In genomic region chr5:64681161-64681560, GRCm38 (mm10) we compare ENCODE assay signal across 23 mouse cellular contexts.
DNase-seq lines count a peak whose midpoint lies in the region; TF ChIP-seq lines count a peak whose summit lies in the region.
"Had no signal": no experiment of that assay in that cellular context is flagged by ENCODE, and none has a peak within 500 bp of the region (broad histone marks: within the 10 kb centered on the region; RNA-seq: fewer than 3 reads in every experiment).

No protein-coding gene starts in this region.

- H3K4me1 ChIP-seq in heart, adult 2 months (ENCODE audit: control insufficient read depth, insufficient read depth, low read length): peaks cover 8% of the 10 kb centered on the region
- peaks cover 5% of the 10 kb centered on the region; the same call in 1 of the 2 replicates for H3K4me1 ChIP-seq in limb, embryonic 10.5 days
- H3K4me1 ChIP-seq: forebrain, embryonic 13.5 days had no signal

- H3K9me3 ChIP-seq in limb, embryonic 10.5 days (replicated peaks): no peaks in the 10 kb centered on the region
- H3K9me3 ChIP-seq: forebrain, embryonic 10.5 days; forebrain, embryonic 13.5 days; heart, embryonic 12.5 days; heart, embryonic 15.5 days had no signal

- no peak overlapping the region for H3K9ac ChIP-seq in heart, adult 2 months (ENCODE audit: low read depth, low read length)
- H3K9ac ChIP-seq: forebrain, embryonic 13.5 days; heart, embryonic 12.5 days; heart, embryonic 15.5 days; hindbrain, embryonic 14.5 days had no signal

- no peaks in the 10 kb centered on the region for H3K27me3 ChIP-seq in heart, adult 2 months (ENCODE audit: control insufficient read depth, insufficient read depth, low read length)
- no peaks in the 10 kb centered on the region for H3K27me3 ChIP-seq in limb, embryonic 10.5 days (ENCODE audit: low read depth, poor library complexity, severe bottlenecking)
- H3K27me3 ChIP-seq: forebrain, embryonic 13.5 days; heart, embryonic 12.5 days; heart, embryonic 15.5 days had no signal

- no peak for TF ChIP-seq CTCF in heart, adult 2 months (IDR thresholded peaks at IDR 0.05)

- no peaks in the 10 kb centered on the region for H3K79me2 ChIP-seq in heart, adult 2 months (replicated peaks; ENCODE audit: control insufficient read depth, insufficient read depth, low read length)

- no peak for TF ChIP-seq EP300 in heart, adult 2 months (IDR thresholded peaks at IDR 0.05; ENCODE audit: insufficient read depth, low read depth, low read length)

- H3K36me3 ChIP-seq in heart, adult 2 months (ENCODE audit: control insufficient read depth, insufficient read depth, low read length): no peaks in the 10 kb centered on the region
- no peaks in the 10 kb centered on the region for H3K36me3 ChIP-seq in limb, embryonic 10.5 days
- H3K36me3 ChIP-seq: forebrain, embryonic 10.5 days; heart, embryonic 12.5 days; heart, embryonic 15.5 days had no signal

- 83% methylated on average over 5 of the region's 5 CpGs for WGBS in heart, adult 2 months
- WGBS in limb, embryonic 10.5 days: 87% methylated on average over 5 of the region's 5 CpGs

- no peak for DNase-seq in heart, adult 2 months
- DNase-seq in heart, postnatal 36 days: no peak
- DNase-seq in CD8-positive naive resting alpha-beta T cell, adult 2 months (ENCODE audit: low read depth in 2 of 2, low spot score in 2 of 2): peak; percentile 41 to 56
- DNase-seq in naive thymus-derived CD4-positive, alpha-beta T cell, adult 2 months (ENCODE audit: low read depth): peak; percentile 62
- no peak for DNase-seq in cerebellum, adult 11-12 months
- DNase-seq in limb, embryonic 10.5 days (ENCODE audit: low spot score): no peak
- DNase-seq: adrenal gland, adult 8-10 months; adrenal gland, postnatal 25 days; B cell, adult 2 months; cerebellum, adult 18-20 months; cerebellum, adult 9-10 months; cerebellum, postnatal 14 days; gastrocnemius, postnatal 10 days; gastrocnemius, postnatal 36 days; heart, adult 11 months; heart, postnatal 10 days; heart, postnatal 4 days had no signal

- intact Hi-C loops in heart, adult 2 months (cut with DNase I): loop anchor here (2.0 to 5.0 kb wide), 5 partner anchors 49 to 294 kb away; partner anchors contain the start of gene Klf3
- intact Hi-C loops in heart, postnatal 36 days (cut with DNase I): loop anchor here (5.0 kb wide), 5 partner anchors 54 to 299 kb away; partner anchors contain the start of gene Klf3

- H3K27ac ChIP-seq in heart, adult 2 months: peak overlapping the region; percentile 53; the same call in 1 of the 2 replicates
- no peak overlapping the region for H3K27ac ChIP-seq in limb, embryonic 10.5 days
- H3K27ac ChIP-seq: forebrain, embryonic 10.5 days; forebrain, embryonic 13.5 days; heart, embryonic 15.5 days; hindbrain, embryonic 14.5 days; hindbrain, postnatal 0 days had no signal

- no peak for TF ChIP-seq POLR2A in heart, adult 2 months (IDR thresholded peaks at IDR 0.05; ENCODE audit: insufficient read depth, low read depth, low read length)

- no peak overlapping the region for H3K4me3 ChIP-seq in heart, adult 2 months
- H3K4me3 ChIP-seq in limb, embryonic 10.5 days: no peak overlapping the region
- H3K4me3 ChIP-seq: forebrain, embryonic 10.5 days; forebrain, embryonic 13.5 days; heart, embryonic 12.5 days; heart, embryonic 15.5 days had no signal

Comparison
In these comparisons a context has a peak if more than half of its experiments do, and no peak if none do; other contexts are left out.
1. DNase-seq: peak in CD8-positive naive resting alpha-beta T cell, adult 2 months (2 of 2) and naive thymus-derived CD4-positive, alpha-beta T cell, adult 2 months (single experiment); none in heart, adult 2 months (0 of 2), heart, postnatal 36 days (0 of 2), cerebellum, adult 11-12 months (single experiment) and limb, embryonic 10.5 days (single experiment).